Mouse (Mus musculus) forebrain, embryonic 10.5 days (tissue): ENCODE results near the gene Cisd3. TPM values are rescaled to one million over a fixed set of nuclear protein-coding genes. Genes with fewer than 3 reads are reported as not detected.

Experiments
- DNase-seq: peaks from one replicate; pipeline ENCODE4 v3.0.0-alpha.2; 2017; ENCODE audit warnings: low spot score; ENCODE audit errors: extremely low spot score
- H3K27ac ChIP-seq: fragments of 300-500 bp; sonication (generic); 2 replicates; pipeline ENCODE4 v1.5.1; 2016; ENCODE audit warnings: mild to moderate bottlenecking
- H3K27me3 ChIP-seq: fragments of 300-500 bp; sonication (generic); 2 replicates; pipeline ENCODE4 v1.6.1; 2016; ENCODE audit warnings: mild to moderate bottlenecking; ENCODE audit not compliant: poor library complexity, severe bottlenecking
- H3K36me3 ChIP-seq: fragments of 300-500 bp; sonication (generic); replicated peaks from 2 replicates; pipeline ENCODE4 v1.6.1; 2016; ENCODE audit warnings: mild to moderate bottlenecking, moderate library complexity
- H3K4me1 ChIP-seq: fragments of 300-500 bp; sonication (generic); 2 replicates; pipeline ENCODE4 v1.6.1; 2016
- H3K4me3 ChIP-seq: fragments of 300-500 bp; sonication (generic); 2 replicates; pipeline ENCODE4 v1.5.1; 2016; ENCODE audit warnings: mild to moderate bottlenecking, moderate library complexity
- H3K9me3 ChIP-seq: fragments of 300-500 bp; sonication (generic); 2 replicates; pipeline ENCODE4 v1.6.1; 2016; ENCODE audit warnings: mild to moderate bottlenecking, moderate library complexity
- WGBS: fragments of 180-500 bp; shearing (Covaris S2); methylation state at CpG from one replicate; pipeline ENCODE4 v1.1.7; 2016; 5-methylcytosine and 5-hydroxymethylcytosine counted together
- polyA plus RNA-seq: library from polyadenylated mRNA; unstranded; fragments of >200 nt; fragmentation: Nextera tagmentation; extraction: Ambion mirVana; gene quantifications from 2 replicates; pipeline ENCODE4 v1.2.1, GENCODE M21; 2016

Cisd3 gene
- polyA plus RNA-seq, 1 experiment from 2014 or later, result 17.0 TPM

DNA sequence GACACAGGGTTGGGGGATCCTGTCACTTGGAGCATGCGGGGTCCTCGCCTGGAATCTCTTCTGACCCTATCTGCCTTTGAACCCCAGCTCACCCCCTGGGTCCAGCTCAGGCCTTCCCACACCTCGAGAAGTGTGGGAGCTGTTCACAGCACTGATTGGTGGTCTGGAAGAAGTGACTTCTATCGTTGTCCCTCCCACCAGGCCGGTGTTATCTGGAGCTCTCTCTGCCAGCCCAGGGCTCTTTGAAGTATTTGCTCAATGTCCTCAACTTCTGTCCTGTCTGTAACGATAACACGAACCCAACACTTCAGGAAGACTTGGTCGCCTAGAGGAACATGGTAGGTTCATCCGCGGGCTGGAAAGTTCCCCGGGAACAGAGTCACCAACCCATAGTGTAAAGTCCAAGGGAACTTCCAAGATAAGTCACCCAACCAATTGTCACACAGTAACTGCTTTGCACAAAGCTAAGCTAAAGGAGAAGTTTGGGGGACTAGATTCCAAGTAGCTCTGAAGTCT is 26.8 kb upstream of the Cisd3 start:
- Histone ChIP-seq H3K27ac (no peak overlapping the region), H3K9me3 (no peaks in the 10 kb centered on the region), H3K36me3 (no peaks in the 10 kb centered on the region), H3K4me3 (peak overlapping the region; percentile 94), H3K27me3 (peaks cover 42% of the 10 kb centered on the region), H3K4me1 (peaks cover 60% of the 10 kb centered on the region)
- WGBS, result 71% methylated on average over 11 of the region's 11 CpGs
- DNase-seq, result no peak

DNA sequence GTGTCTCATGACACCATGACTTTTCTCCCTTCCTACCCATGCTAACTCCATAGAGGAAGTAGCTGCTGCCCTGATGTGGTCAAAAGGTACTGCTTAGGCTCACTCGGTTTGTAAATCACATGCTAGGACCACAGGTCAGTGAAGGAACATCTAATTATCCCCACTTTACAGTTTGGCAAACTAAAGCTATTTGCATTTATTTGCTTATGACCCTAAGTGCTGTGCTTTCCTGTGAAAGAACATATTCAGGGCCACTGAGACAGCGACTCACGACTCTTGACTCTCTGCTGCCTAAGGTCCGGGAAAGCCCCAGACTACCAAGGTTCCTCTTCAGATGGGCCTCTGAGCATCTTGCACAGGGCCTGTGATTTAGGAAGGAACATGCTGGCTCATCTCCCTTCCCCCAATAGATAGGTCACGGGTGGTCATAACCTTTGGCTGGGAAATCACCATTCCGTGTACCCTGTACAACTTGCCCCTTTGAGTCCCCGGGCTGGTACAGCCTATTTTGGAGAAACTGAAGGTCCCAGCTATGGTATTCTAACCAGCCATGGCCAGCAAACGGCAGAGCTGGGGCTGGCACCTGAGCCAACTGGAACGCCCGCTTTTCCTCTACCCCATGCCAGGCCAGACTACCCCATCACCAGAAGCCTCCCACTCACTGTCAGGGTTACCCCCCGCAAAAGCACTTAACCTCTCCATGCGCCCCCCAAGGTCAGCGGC is 26.2 kb upstream of the Cisd3 start:
- no peaks in the 10 kb centered on the region for H3K9me3 ChIP-seq
- no peaks in the 10 kb centered on the region for H3K36me3 ChIP-seq
- H3K27me3 ChIP-seq, result peaks cover 42% of the 10 kb centered on the region
- H3K27ac ChIP-seq, result peak overlapping the region; percentile 97
- DNase-seq, result no peak
- H3K4me1 ChIP-seq, result peaks cover 66% of the 10 kb centered on the region
- peak overlapping the region; percentile 94 for H3K4me3 ChIP-seq
- 14% methylated on average over 13 of the region's 13 CpGs for WGBS

DNA sequence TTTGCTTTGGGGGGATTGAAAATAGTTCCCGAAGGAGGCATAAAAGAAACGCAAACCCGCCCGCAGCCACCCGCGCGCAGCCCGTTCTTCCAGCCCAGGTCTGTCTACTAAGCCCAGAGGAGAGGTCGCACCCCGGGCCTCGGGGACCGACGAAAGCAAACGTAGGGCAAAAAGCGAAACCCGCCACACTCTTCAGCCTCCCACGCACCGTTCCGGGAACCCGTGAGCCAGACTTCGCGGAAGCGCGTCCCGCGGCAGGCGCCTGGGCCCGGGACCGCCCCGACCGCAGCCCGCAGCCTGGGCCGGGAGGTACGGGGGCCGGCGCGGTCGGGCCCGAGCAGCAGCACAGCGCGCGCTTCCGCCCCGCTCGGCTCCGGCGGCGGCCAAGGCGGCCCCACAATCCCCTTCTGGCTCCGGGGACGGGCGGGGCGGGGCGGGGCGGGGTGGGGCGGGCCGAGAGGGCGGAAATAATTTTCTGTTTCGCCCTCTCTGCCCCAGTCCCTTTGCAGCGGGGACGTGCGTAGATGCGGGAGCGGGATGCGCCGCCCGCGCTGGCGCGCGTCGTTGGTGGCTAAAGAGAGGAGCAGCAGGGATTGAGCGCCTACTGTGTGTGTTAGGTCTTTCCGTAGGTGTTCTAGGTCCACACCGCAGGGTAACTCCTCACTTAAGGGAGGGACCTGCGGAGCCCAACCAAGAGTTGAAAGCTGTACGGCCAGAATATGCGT is 25.5 kb upstream of the Cisd3 start:
- Histone ChIP-seq H3K27ac (peak overlapping the region; percentile 97), H3K27me3 (peaks cover 42% of the 10 kb centered on the region), H3K9me3 (no peaks in the 10 kb centered on the region), H3K4me1 (peaks cover 73% of the 10 kb centered on the region), H3K4me3 (peak overlapping the region; percentile 94), H3K36me3 (peaks cover 4% of the 10 kb centered on the region)
- peak; percentile 79 for DNase-seq
- WGBS, result under 1% methylated on average over 78 of the region's 78 CpGs

DNA sequence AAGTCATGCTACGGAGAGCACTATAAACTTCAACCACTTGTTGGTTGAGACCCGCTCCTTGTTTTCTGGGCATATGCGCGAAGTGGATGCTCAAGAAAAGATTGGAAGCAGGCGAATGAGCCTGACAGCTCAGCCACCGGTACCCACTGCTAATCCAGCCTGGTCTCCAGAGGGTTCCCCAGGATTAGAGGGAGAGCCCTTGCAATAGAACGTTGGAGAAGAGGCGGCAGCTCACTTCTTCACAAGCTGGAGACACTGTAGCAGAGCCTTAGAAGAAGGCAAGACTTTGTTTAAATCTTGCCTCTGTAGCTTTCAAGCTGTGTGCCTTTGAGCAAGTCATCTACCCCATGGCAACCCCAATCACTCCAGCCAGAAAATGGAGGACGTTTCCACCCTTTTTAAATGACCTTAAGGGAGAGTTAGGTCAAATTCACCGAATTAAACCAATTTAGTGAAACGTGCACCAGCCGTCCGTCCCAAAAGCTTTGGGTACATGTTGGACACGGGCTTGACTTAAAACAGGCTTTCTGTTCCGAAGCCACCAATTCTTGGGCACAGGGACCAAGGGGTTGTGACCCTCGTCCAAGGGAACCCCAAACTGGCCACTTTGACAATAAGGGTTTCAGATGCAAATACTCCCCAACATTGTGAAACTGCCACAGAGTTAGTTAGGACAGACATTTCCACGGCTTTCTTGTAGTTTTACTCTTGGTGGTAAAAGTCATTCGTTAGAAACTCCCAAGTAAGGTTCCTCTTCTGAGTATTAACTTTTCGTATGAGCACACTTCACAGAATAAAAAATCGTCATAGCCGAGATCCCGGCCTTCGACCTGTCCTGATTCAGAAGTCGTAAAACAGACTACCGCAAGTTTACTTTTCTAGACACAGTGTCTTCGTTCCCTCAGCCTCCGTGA is 24.6 kb upstream of the Cisd3 start:
- Histone ChIP-seq H3K27me3 (peaks cover 42% of the 10 kb centered on the region), H3K27ac (peak overlapping the region; percentile 97), H3K36me3 (peaks cover 12% of the 10 kb centered on the region), H3K9me3 (peaks cover 4% of the 10 kb centered on the region; the same call in 1 of the 2 replicates), H3K4me1 (peaks cover 77% of the 10 kb centered on the region), H3K4me3 (peak overlapping the region; percentile 94)
- no peak for DNase-seq
- WGBS, result 3% methylated on average over 27 of the region's 27 CpGs

DNA sequence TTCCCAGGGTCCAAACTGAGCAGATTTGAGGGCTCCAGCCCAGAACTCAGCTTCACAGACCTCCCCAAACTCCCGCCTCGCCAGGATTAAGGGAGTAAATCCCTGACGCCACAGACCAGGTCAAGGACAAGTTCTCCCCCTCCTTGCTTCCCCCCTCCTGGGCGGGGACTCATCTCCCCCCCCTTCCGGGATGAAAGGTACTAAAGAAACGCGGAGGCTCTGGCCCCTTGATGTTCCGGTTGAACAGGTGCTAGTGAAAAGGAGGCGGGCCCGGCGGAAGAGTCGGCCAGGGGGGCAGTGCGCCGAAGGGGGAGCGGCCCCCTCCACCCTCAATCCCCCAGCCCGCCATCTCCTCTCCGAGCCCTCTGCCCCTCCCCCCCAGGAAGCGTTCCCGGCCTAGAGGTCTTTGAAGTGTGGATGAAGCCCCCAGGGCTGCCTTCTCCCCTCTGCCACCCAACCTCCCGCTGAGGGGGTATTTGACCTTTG is 23.9 kb upstream of the Cisd3 start:
- peak overlapping the region; percentile 97 for H3K27ac ChIP-seq
- H3K4me3 ChIP-seq, result peak overlapping the region; percentile 94
- 2% methylated on average over 20 of the region's 20 CpGs for WGBS
- peaks cover 73% of the 10 kb centered on the region for H3K4me1 ChIP-seq
- H3K36me3 ChIP-seq, result peaks cover 19% of the 10 kb centered on the region
- peak; percentile 74 for DNase-seq
- H3K27me3 ChIP-seq, result peaks cover 42% of the 10 kb centered on the region
- H3K9me3 ChIP-seq, result peaks cover 4% of the 10 kb centered on the region; the same call in 1 of the 2 replicates

DNA sequence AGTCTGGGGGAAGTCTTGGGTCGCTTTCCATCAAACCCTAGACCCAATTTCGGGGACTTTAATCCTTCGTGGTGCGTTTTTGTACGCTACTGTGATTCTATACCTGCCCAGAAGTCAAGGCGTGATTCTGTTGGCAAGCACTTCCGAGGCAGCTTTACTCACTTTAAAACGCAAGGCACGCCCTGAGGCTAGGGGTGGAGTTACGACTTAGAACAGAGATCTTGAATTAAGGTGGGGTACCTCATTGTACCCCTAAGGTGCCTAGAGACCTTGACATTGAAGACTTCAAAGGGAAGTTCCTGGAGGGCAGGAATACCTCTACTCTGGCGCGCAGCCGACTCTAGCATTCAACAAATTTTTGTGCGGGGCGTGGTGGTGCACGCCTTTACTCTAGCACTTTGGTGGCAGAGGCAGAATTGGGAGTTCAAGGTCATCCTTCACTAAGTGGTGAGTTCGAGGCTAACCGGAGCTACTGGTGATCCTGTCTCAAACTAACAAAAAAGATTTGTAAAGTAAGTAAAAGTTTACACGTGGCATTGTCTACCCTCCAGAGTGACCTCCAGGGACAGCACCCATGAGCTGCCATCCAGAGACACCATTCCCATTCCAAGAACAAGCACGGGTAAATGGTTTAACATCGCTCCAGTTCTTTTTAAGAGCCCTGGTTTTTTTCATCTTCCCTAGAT is 23.3 kb upstream of the Cisd3 start:
- Histone ChIP-seq H3K27me3 (peaks cover 42% of the 10 kb centered on the region), H3K36me3 (peaks cover 26% of the 10 kb centered on the region), H3K4me3 (peak overlapping the region; percentile 94), H3K4me1 (peaks cover 69% of the 10 kb centered on the region), H3K9me3 (peaks cover 4% of the 10 kb centered on the region; the same call in 1 of the 2 replicates), H3K27ac (peak overlapping the region; percentile 97)
- WGBS, result 1% methylated on average over 21 of the region's 21 CpGs
- no peak for DNase-seq

DNA sequence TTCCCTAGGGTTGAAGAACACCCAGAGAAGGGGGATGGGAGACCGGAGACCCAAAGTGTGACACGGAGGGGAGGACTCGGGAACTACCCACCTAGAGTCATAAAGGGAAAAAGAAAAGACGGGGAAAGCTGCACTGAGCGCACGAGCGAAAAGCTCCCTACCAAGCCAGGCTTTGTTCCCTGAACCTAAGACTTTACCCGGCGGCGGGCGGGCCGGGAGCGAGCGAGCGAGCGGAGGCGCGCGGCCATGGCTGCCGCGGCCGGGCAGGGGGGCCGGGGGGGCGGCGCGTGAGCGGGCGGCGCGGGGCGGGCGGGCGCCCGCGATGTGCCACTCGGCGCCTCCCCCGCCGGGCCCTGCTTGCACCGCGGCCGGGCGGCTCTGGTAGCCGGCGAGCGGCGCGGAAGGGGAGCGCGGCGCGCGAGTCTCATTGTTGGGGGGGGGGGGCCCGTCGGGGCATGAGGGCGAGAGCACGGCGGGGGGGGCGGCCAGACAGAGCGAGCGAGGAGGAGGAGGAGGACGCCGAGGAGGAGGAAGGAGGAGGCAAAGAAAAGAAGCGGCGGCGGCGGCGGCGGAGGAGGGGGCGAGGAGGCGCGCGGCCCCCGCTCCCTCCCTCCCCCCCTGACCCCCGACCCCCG is 22.6 kb upstream of the Cisd3 start, which contains the start of gene Mllt6:
TSS of gene Mllt6 (plus strand) at position 522 of the 635 bp plus-strand sequence.
- under 1% methylated on average over 51 of the region's 76 CpGs for WGBS
- peaks cover 4% of the 10 kb centered on the region; the same call in 1 of the 2 replicates for H3K9me3 ChIP-seq
- peaks cover 32% of the 10 kb centered on the region for H3K36me3 ChIP-seq
- peaks cover 68% of the 10 kb centered on the region for H3K4me1 ChIP-seq
- peak; percentile 79 for DNase-seq
- peaks cover 42% of the 10 kb centered on the region for H3K27me3 ChIP-seq
- peak within 1 kb of the TSS; percentile 97 for H3K27ac ChIP-seq
- H3K4me3 ChIP-seq, result peak within 1 kb of the TSS; percentile 94

DNA sequence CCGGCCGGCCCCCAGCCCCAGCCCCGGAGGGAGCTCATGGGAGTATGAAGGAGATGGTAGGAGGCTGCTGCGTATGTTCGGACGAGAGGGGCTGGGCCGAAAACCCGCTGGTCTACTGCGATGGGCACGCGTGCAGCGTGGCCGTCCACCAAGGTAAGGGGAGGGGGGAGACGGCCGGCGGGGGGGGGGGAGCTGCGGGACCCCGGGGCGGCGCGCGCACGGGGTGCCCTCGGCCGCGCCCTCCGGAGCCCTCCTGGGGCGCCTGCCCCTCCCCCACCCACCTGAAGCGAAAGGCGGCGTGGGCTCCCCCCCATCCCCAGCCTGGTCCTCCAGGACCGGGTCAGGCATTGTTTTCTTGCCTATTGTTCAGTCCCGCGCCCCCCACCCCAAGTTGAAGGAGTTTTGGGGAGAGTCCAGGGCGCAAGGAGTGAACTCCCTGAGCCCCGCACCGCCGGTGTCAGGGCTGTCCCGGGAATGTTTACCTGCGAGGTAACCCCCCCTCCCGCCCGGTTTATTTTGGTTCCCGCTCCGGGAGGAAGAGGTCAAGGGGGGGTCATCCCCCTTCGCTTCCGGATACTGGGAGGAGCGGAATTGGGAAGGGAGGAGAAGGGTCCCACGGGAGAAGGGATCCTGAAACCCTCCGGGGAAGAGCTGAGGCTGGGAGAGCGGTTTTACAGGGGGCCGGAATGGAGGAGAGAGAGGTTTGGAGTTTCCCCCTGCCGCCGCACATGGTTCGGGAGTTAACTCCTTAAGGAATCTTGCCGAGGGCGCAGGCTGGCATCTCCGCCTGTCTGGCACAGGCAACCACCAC is 21.9 kb upstream of the Cisd3 start:
- under 1% methylated on average over 36 of the region's 57 CpGs for WGBS
- Histone ChIP-seq H3K4me3 (peak overlapping the region; percentile 94), H3K9me3 (peaks cover 4% of the 10 kb centered on the region; the same call in 1 of the 2 replicates), H3K36me3 (peaks cover 39% of the 10 kb centered on the region), H3K4me1 (peaks cover 74% of the 10 kb centered on the region), H3K27me3 (peaks cover 35% of the 10 kb centered on the region), H3K27ac (peak overlapping the region; percentile 97)
- DNase-seq, result peak; percentile 66

DNA sequence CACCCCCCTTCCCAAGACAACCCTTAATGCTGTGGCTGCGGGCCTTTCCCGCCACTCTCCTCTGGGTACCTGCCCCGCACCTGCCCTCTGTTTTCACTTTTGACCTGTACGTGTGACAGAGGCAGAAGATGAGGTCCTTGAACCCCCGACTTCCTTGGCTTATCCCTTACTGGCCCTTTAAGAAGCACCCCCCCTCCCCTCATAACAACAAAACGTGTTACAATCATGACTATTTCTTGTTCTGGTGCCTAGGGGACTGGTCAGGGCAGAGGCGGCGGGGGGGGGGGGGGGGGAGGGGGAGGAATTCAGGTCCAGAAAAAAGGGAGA is 21.3 kb upstream of the Cisd3 start:
- WGBS, result 0% methylated on average over 7 of the region's 8 CpGs
- peaks cover 4% of the 10 kb centered on the region; the same call in 1 of the 2 replicates for H3K9me3 ChIP-seq
- peak overlapping the region; percentile 97 for H3K27ac ChIP-seq
- peaks cover 74% of the 10 kb centered on the region for H3K4me1 ChIP-seq
- H3K27me3 ChIP-seq, result peaks cover 30% of the 10 kb centered on the region
- peak overlapping the region; percentile 94 for H3K4me3 ChIP-seq
- DNase-seq, result peak; percentile 50
- H3K36me3 ChIP-seq, result peaks cover 45% of the 10 kb centered on the region

DNA sequence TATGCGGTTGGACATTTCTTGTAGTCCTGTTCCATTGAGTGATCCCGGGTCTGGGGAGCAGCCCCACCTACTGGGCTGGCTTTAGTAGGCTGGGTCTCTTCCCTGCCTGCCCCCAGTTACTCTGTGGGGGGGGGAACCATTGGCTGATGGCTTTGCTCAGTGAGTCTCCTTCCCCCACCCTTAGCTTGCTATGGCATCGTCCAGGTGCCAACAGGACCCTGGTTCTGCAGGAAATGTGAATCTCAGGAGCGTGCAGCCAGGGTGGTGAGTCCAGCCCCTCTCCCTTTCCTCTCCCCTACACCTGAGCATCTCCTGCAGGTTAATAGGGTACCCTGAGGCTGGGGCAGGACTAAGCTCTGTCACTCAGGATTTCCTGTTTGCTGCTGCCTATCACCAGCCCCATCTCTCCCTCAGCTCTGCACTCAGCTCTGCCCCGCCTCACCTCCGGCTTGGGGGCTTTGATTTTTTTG is 20.8 kb upstream of the Cisd3 start:
- WGBS, result 30% methylated on average over 6 of the region's 6 CpGs
- Histone ChIP-seq H3K27ac (peak overlapping the region; percentile 97), H3K9me3 (peaks cover 4% of the 10 kb centered on the region; the same call in 1 of the 2 replicates), H3K27me3 (peaks cover 24% of the 10 kb centered on the region), H3K36me3 (peaks cover 50% of the 10 kb centered on the region), H3K4me3 (peak overlapping the region; percentile 94), H3K4me1 (peaks cover 74% of the 10 kb centered on the region)
- DNase-seq, result no peak
